Mouse (Mus musculus): ENCODE results near the gene Hdac4.

DNA sequence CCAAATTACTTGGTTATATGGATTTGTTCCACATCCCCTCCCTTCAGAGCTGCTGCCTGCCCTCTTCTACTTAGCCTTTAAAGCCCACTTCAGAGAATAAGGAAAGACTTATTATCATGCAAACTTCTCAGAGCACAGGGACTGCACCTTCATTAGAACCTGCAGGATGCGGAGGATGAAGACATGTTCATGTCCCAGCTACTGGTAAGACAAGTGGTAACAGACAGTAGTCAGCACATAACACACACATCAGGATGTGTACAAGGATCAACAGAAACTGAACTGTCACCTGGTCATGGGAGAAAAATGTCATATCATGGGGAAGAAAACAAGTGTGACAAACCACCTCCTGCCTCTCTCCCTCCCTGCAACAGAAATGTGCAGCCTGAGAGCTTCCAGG is 31.6 kb downstream of the Hdac4 start:
- TF ChIP-seq POLR2A (IDR thresholded peaks at IDR 0.05; ENCODE audit: control insufficient read depth, low read depth, low read length): no peak
- no peak for TF ChIP-seq CTCF (IDR thresholded peaks at IDR 0.05; ENCODE audit: control insufficient read depth, insufficient read depth, insufficient replicate concordance, low read depth, low read length)

All from testis, adult 2 months (tissue).